24 mouse cellular contexts compared by ENCODE assay signal in the genomic region with DNA sequence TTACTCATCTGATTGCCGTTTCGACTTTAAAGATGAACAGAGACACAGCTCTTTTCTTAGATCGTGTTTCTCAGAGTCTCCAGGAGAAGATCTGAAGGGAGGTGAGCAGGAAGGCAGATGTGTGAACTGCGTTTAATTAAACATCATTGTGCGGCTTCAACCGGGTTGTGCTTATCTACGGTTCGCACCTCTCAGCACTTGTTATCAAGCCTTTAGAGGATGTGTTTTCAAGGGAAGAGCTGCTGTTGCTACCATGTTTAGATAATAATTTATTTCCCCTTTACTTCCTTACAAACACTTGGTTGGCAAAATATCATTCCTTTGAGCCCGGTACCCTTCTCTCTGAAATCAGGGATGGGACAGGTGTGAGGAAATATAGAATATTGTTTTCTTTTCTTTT.
"Had no signal": no experiment of that assay in that cellular context is flagged by ENCODE, and none has a peak within 500 bp of the region (broad histone marks: within the 10 kb centered on the region; RNA-seq: fewer than 3 reads in every experiment).

No protein-coding gene starts in this region.

- H3K9me3 ChIP-seq: heart, embryonic 13.5 days; heart, embryonic 15.5 days; hindbrain, embryonic 13.5 days; hindbrain, embryonic 15.5 days; kidney, embryonic 15.5 days; limb, embryonic 13.5 days; limb, embryonic 15.5 days; liver, embryonic 12.5 days had no signal

- H3K27me3 ChIP-seq: heart, embryonic 13.5 days; heart, embryonic 15.5 days; hindbrain, embryonic 13.5 days; hindbrain, embryonic 15.5 days; kidney, embryonic 15.5 days; limb, embryonic 13.5 days; limb, embryonic 15.5 days; liver, embryonic 12.5 days had no signal

- H3K36me3 ChIP-seq: heart, embryonic 15.5 days; hindbrain, embryonic 13.5 days; hindbrain, embryonic 15.5 days; kidney, embryonic 15.5 days; limb, embryonic 13.5 days; limb, embryonic 15.5 days; liver, embryonic 12.5 days had no signal

- H3K4me1 ChIP-seq: heart, embryonic 13.5 days; heart, embryonic 15.5 days; hindbrain, embryonic 13.5 days; hindbrain, embryonic 15.5 days; kidney, embryonic 15.5 days; limb, embryonic 13.5 days; limb, embryonic 15.5 days; liver, embryonic 12.5 days had no signal

- ATAC-seq: hindbrain, postnatal 0 days; intestine, embryonic 16.5 days; liver, embryonic 12.5 days had no signal

- DNase-seq: gastrocnemius, postnatal 14 days; gastrocnemius, postnatal 36 days; heart, adult 2 months; heart, postnatal 14 days; heart, postnatal 36 days; kidney, adult 11 months; kidney, adult 2 months; kidney, adult 9 months; kidney, postnatal 14 days; kidney, postnatal 36 days had no signal

- H3K4me3 ChIP-seq: heart, adult 2 months; heart, embryonic 13.5 days; heart, embryonic 15.5 days; hindbrain, embryonic 13.5 days; hindbrain, embryonic 15.5 days; kidney, embryonic 15.5 days; layer of hippocampus, adult 2 months; left cerebral cortex, adult 2 months; limb, embryonic 13.5 days; limb, embryonic 15.5 days; liver, embryonic 12.5 days had no signal

- H3K27ac ChIP-seq: heart, adult 2 months; heart, embryonic 13.5 days; heart, embryonic 15.5 days; hindbrain, embryonic 13.5 days; hindbrain, embryonic 15.5 days; hindbrain, postnatal 0 days; kidney, embryonic 15.5 days; kidney, postnatal 0 days; layer of hippocampus, adult 2 months; left cerebral cortex, adult 2 months; limb, embryonic 13.5 days; limb, embryonic 15.5 days; liver, embryonic 12.5 days had no signal

- H3K9ac ChIP-seq: heart, embryonic 13.5 days; heart, embryonic 15.5 days; hindbrain, embryonic 13.5 days; hindbrain, embryonic 15.5 days; kidney, embryonic 15.5 days; limb, embryonic 13.5 days; limb, embryonic 15.5 days; liver, embryonic 12.5 days had no signal

- H3K4me2 ChIP-seq: heart, embryonic 11.5 days; heart, embryonic 13.5 days; heart, embryonic 15.5 days; hindbrain, embryonic 13.5 days; hindbrain, embryonic 15.5 days; kidney, embryonic 15.5 days; limb, embryonic 13.5 days; limb, embryonic 15.5 days; liver, embryonic 12.5 days had no signal
